Mouse (Mus musculus): ENCODE measurements around the gene Ankrd39.
A peak's percentile ranks its signal among the peaks of the same experiment; 100 is the strongest.

The Ankrd39 gene

GRCm38 (mm10) chr1:36531461-36531860 is 15.8 kb downstream of the Ankrd39 start:
- no peak for DNase-seq (ENCODE audit: low read depth, low spot score)

- DNase-seq (ENCODE audit: low read depth, low spot score): no peak
Observed at GRCm38 (mm10) chr1:36530962-36531361, 16.3 kb downstream of the Ankrd39 start.

GRCm38 (mm10) chr1:36530485-36530884 is 16.8 kb downstream of the Ankrd39 start:
- DNase-seq (ENCODE audit: low read depth, low spot score): no peak

- no peak for DNase-seq (ENCODE audit: low read depth, low spot score)
Observed at GRCm38 (mm10) chr1:36529875-36530274, 17.4 kb downstream of the Ankrd39 start.

DNA sequence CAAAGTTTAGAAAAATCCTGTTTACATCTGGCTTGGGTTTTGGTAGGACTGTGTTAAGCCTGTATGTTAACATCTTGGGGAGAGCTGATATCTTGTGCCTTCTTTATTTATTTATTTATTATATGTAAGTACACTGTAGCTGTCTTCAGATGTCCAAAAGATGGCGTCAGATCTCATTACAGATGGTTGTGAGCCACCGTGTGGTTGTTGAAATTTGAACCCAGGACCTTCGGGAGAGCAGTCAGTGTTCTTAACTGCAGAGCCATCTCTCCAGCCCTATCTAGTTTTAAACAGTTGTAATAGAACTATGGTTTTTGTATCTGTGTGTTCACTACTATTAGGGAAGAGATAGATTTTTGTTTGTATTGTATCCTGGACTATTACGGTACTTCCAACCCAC is 18.0 kb downstream of the Ankrd39 start:
- no peak for DNase-seq (ENCODE audit: low read depth, low spot score)

DNA sequence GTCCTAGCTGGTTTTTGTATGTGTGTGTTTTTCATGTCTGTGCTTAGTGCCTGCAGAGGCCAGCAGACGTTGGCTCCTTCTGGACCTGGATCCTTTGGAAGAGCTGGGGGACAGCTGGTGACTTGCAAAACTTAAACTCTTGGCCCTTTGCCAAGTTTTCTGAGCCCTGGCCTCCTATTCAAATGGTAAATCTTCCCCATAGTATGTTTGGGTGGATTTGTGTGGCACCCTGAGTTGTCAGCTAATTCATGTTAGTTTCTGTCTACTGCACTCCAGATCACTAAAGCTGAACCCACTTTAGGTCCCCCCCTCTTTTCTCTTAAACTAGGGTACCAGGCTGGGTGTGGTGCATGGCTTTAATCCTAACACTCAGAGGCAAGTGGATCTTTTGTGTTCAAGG is 18.9 kb downstream of the Ankrd39 start:
- DNase-seq (ENCODE audit: low read depth, low spot score): no peak

- DNase-seq (ENCODE audit: low read depth, low spot score): no peak
Observed at GRCm38 (mm10) chr1:36526903-36527302, 20.3 kb downstream of the Ankrd39 start.

DNA sequence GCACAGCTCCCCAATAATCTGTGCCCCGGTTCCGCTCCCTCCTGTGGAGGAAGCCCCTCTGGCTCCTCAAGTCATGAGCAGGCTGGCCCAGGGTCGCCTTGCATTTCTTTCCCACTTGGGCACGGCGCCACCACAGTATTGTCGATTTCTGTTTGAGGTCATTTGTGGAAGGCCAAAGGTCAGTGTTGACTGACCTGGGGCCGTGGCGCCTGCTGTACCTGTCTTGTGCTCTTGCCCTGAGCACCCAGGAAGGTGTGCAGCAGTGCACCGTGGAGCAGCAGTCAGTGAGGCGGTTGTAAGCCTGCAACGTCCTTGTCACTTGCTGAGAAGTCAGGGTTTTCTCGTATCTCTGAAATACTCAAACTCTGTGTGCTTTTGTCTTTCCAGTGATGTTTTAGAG is 21.5 kb downstream of the Ankrd39 start:
- no peak for DNase-seq (ENCODE audit: low read depth, low spot score)

- DNase-seq (ENCODE audit: low read depth, low spot score): no peak
Observed at GRCm38 (mm10) chr1:36524058-36524457, 23.2 kb downstream of the Ankrd39 start.

- DNase-seq (ENCODE audit: low read depth, low spot score): no peak
Observed at GRCm38 (mm10) chr1:36523332-36524013, 23.8 kb downstream of the Ankrd39 start.

- no peak for DNase-seq (ENCODE audit: low read depth, low spot score)
Observed at GRCm38 (mm10) chr1:36522210-36522609, 25.0 kb downstream of the Ankrd39 start.

- no peak for DNase-seq (ENCODE audit: low read depth, low spot score)
Observed at GRCm38 (mm10) chr1:36519626-36520025, 27.6 kb downstream of the Ankrd39 start.

DNA sequence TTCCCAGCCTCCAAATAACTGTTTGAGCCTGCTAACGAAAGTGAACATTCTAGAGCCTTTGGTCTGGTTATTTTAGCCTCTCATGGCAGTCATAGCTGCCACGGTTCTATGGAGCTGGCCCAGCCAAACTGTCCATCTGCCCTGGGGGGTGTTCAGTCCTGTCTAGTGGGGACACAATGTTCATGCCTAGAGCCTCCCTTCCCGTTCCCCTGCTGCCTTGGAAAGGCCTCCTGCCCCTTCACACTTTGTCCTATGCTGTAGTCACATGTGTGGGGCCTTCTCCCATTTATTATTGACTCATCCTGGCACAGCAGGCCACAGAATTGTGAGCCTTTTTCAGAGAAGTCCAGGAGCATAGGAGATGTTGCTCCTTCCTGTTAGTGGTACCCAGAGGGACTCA is 29.0 kb downstream of the Ankrd39 start:
- DNase-seq (ENCODE audit: low read depth, low spot score): no peak

GRCm38 (mm10) chr1:36513718-36514117 is 33.5 kb downstream of the Ankrd39 start:
- DNase-seq (ENCODE audit: low read depth, low spot score): no peak

- no peak for DNase-seq (ENCODE audit: low read depth, low spot score)
Observed at GRCm38 (mm10) chr1:36513310-36513709, 33.9 kb downstream of the Ankrd39 start.

DNA sequence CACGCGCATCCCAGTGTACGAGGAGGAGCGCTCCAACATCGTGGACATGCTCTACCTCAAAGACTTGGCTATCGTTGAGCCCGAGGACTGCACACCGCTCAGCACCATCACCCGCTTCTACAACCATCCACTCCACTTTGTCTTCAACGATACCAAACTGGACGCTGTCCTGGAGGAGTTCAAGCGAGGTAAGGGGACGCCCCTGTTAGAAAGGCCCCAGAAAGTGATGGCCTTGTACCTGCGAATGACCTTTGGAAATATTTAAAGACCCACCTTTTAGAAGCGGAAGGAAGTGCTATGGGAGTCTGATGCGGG is 34.3 kb downstream of the Ankrd39 start:
- DNase-seq (ENCODE audit: low read depth, low spot score): no peak

GRCm38 (mm10) chr1:36512089-36512965 is 34.9 kb downstream of the Ankrd39 start:
- DNase-seq (ENCODE audit: low read depth, low spot score): no peak

GRCm38 (mm10) chr1:36511289-36512021 is 35.8 kb downstream of the Ankrd39 start, which contains the start of gene Cnnm3:
Gene Cnnm3 (plus strand): TSS chr1:36511867.
- peak; percentile 96 for DNase-seq (ENCODE audit: low read depth, low spot score)

DNA sequence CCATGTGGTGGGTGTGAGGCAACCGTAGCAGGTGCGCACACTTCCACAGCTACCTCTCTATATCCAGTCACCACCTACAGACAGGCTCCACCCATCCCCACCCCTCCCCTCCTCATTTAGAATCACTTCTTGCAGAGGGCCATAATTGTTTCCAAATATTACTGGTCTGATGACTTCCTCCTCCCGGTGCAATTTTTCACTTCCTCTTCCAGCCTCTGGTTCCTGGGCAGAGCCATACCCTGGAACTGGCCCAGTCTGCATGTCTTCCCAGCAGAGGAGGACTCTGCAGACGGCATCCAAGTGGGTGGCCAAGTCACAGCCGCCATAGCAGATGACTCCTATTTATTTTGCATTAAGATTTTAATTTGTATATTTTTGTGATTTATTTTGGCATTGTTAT is 39.0 kb downstream of the Ankrd39 start:
- no peak for DNase-seq (ENCODE audit: low read depth, low spot score)

DNA sequence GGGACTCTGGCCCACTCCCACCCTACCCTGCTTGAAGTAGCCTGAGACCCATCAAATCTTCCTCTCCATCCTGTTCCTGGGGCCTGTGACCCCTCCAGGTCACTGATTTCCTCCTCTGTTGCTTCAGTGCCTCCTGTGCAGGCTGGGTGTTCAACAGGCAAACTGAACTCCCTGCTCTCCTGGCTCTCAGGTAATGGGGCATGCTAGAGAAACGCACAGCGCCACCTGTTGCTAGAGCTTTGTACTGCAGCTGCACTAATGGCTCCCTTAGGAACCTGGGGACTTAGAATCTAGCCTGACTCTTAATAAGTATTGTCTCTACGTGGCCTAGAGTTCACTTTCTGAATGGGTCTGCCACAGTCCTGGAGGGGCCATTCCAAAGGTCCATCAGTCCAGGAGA is 46.0 kb downstream of the Ankrd39 start:
- DNase-seq (ENCODE audit: low read depth, low spot score): peak; percentile 56

GRCm38 (mm10) chr1:36497312-36497711 is 49.9 kb downstream of the Ankrd39 start:
- no peak for DNase-seq (ENCODE audit: low read depth, low spot score)

GRCm38 (mm10) chr1:36496719-36497118 is 50.5 kb downstream of the Ankrd39 start:
- no peak for DNase-seq (ENCODE audit: low read depth, low spot score)

Measured in embryo, embryonic 11.5 days (tissue).